Mouse (Mus musculus): ENCODE measurements at regions not wholly inside any gene's neighbourhood (a gene's known extent, or its start where the extent isn't known, plus 50 kb on each side); places are given as distances from the start of the nearest gene placed in this dataset.
A peak's percentile ranks its signal among the peaks of the same experiment; 100 is the strongest.
"Not testable (repeated sequence)": the region's sequence is repeated elsewhere in the genome, so short reads cannot be mapped to it uniquely, and the experiment has no call there.

GRCm38 (mm10) chr17:55036142-55036541, 409.0 kb upstream of the St6gal2 start:
- no peak for DNase-seq (ENCODE audit: low spot score in 2 of 2)

- not testable (repeated sequence) for DNase-seq (ENCODE audit: low spot score in 2 of 2)
Measured at GRCm38 (mm10) chr17:55040216-55040615, 405.0 kb upstream of the St6gal2 start.

GRCm38 (mm10) chr17:55068420-55068819, 376.8 kb upstream of the St6gal2 start:
- no peak for DNase-seq (ENCODE audit: low spot score in 2 of 2)

GRCm38 (mm10) chr17:55083357-55084099, 361.7 kb upstream of the St6gal2 start:
- peak; percentile 14 to 48 for DNase-seq (ENCODE audit: low spot score in 2 of 2)

GRCm38 (mm10) chr17:55090661-55091252, 354.4 kb upstream of the St6gal2 start:
- DNase-seq (ENCODE audit: low spot score in 2 of 2) = no peak

- no peak for DNase-seq (ENCODE audit: low spot score in 2 of 2)
Measured at GRCm38 (mm10) chr17:55103470-55103869, 341.7 kb upstream of the St6gal2 start.

GRCm38 (mm10) chr17:55124846-55125245, 320.3 kb upstream of the St6gal2 start:
- DNase-seq (ENCODE audit: low spot score in 2 of 2) = peak in 1 of 2 experiments; percentile 0

GRCm38 (mm10) chr17:55130100-55130499, 315.1 kb upstream of the St6gal2 start:
- DNase-seq (ENCODE audit: low spot score in 2 of 2) = not testable (repeated sequence)
